ENCODE assay signal across 29 mouse cellular contexts in the genomic region with DNA sequence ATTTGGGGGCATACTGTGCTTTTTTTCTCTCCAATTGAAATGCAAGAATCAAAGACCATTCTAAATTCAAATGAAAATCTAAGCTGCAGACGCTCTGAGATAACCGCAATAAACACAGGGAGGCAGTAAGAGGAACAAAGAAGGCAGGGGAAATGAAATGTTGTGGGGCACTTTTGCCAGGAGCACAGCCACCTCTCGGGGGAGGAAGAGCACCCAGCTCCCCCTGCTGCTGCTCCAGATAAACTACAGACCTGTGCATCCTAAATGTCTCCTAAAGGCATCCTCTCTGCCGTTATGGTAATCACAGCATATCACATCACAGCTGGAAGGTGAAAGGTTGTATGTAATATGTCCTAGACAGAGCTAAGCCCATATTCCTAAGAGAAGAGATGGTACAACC.
DNase-seq lines count a peak whose midpoint lies in the region; ATAC-seq and TF ChIP-seq lines count a peak whose summit lies in the region.
"Had no signal": no experiment of that assay in that cellular context is flagged by ENCODE, and none has a peak within 500 bp of the region (broad histone marks: within the 10 kb centered on the region; RNA-seq: fewer than 3 reads in every experiment).

No protein-coding gene starts in this region.

- no peaks in the 10 kb centered on the region for H3K27me3 ChIP-seq in hindbrain, postnatal 0 days (ENCODE audit: insufficient read depth, low read length)
- H3K27me3 ChIP-seq in hindbrain, embryonic 11.5 days (ENCODE audit: control insufficient read depth, insufficient read depth, low read length) = no peaks in the 10 kb centered on the region
- H3K27me3 ChIP-seq in E14TG2a.4 (ENCODE audit: insufficient read depth, low read length) = no peaks in the 10 kb centered on the region
- H3K27me3 ChIP-seq: kidney, embryonic 15.5 days; limb, embryonic 15.5 days; liver, embryonic 13.5 days had no signal

- no peak for ATAC-seq in hindbrain, postnatal 0 days
- no peak for ATAC-seq in hindbrain, embryonic 11.5 days (ENCODE audit: low FRiP score)
- ATAC-seq in common myeloid progenitor, adult 5-6 weeks (replicated peaks; ENCODE audit: low read depth, poor library complexity, severe bottlenecking) = 0 out of 2 replicates have a peak, but pooled peaks have one; percentile 52

- H3K9ac ChIP-seq in hindbrain, postnatal 0 days (replicated peaks; ENCODE audit: low read length) = no peak overlapping the region
- H3K9ac ChIP-seq in hindbrain, embryonic 11.5 days (ENCODE audit: low read depth, low read length) = no peak overlapping the region
- H3K9ac ChIP-seq: hindbrain, embryonic 14.5 days; kidney, embryonic 15.5 days; limb, embryonic 15.5 days; liver, embryonic 13.5 days had no signal

- TF ChIP-seq CTCF in hindbrain, postnatal 0 days (IDR thresholded peaks at IDR 0.05; ENCODE audit: low read depth) = peak; percentile 16; the same call in 1 of the 2 replicates
- 0 out of 2 replicates have a peak, but pooled peaks have one; percentile 11 for TF ChIP-seq CTCF in E14TG2a.4 (conservative IDR thresholded peaks at IDR 0.05; ENCODE audit: low read length)

- H3K27ac ChIP-seq in hindbrain, postnatal 0 days = no peak overlapping the region
- H3K27ac ChIP-seq in hindbrain, embryonic 11.5 days (ENCODE audit: low read depth, low read length) = no peak overlapping the region
- H3K27ac ChIP-seq: gastrocnemius, adult 2 months; hindbrain, embryonic 14.5 days; kidney, embryonic 15.5 days; limb, embryonic 15.5 days; liver, embryonic 13.5 days had no signal

- no peak for DNase-seq in hindbrain, postnatal 0 days (ENCODE audit: low spot score)
- no peak for DNase-seq in hindbrain, embryonic 11.5 days (ENCODE audit: low spot score)
- peak; percentile 29 for DNase-seq in ES-CJ7 (ENCODE audit: low read depth, low spot score)
- DNase-seq in heart, postnatal 36 days = no peak
- no peak for DNase-seq in urinary bladder, postnatal 10 days (ENCODE audit: low spot score)
- DNase-seq: adrenal gland, postnatal 25 days; B cell, adult 2 months; cerebellum, adult 18-20 months; cerebellum, postnatal 10 days; gastrocnemius, adult 2 months; gastrocnemius, postnatal 36 days; heart, adult 18-20 months; heart, postnatal 4 days; kidney, adult 18-20 months; kidney, postnatal 25 days; left cerebral cortex, postnatal 4 days; liver, embryonic 13.5 days; lung, adult 18-20 months; lung, postnatal 14 days; midbrain, embryonic 14.5 days; right cerebral cortex, adult 18-20 months; spleen, adult 18-20 months; thymus, postnatal 36 days had no signal

- no peak overlapping the region for H3K4me3 ChIP-seq in hindbrain, postnatal 0 days (ENCODE audit: low read length)
- H3K4me3 ChIP-seq in hindbrain, embryonic 11.5 days (ENCODE audit: low read depth, low read length) = no peak overlapping the region
- H3K4me3 ChIP-seq in E14TG2a.4 (replicated peaks; ENCODE audit: low read length) = no peak overlapping the region
- H3K4me3 ChIP-seq: gastrocnemius, adult 2 months; kidney, embryonic 15.5 days; limb, embryonic 15.5 days; liver, embryonic 13.5 days had no signal

- 40% methylated on average over 4 of the region's 4 CpGs for WGBS in hindbrain, postnatal 0 days
- WGBS in hindbrain, embryonic 11.5 days = 65% methylated on average over 4 of the region's 4 CpGs

- H3K4me2 ChIP-seq in hindbrain, postnatal 0 days (ENCODE audit: low read depth, low read length) = no peak overlapping the region
- no peak overlapping the region for H3K4me2 ChIP-seq in hindbrain, embryonic 11.5 days (replicated peaks; ENCODE audit: low read depth, low read length)
- H3K4me2 ChIP-seq: heart, embryonic 11.5 days; hindbrain, embryonic 14.5 days; kidney, embryonic 15.5 days; limb, embryonic 15.5 days; liver, embryonic 13.5 days had no signal

- intact Hi-C loops in heart, postnatal 36 days (cut with DNase I) = no loop called here

- no peaks in the 10 kb centered on the region for H3K36me3 ChIP-seq in hindbrain, postnatal 0 days (ENCODE audit: insufficient read depth, low read length)
- H3K36me3 ChIP-seq in hindbrain, embryonic 11.5 days (ENCODE audit: control insufficient read depth, insufficient read depth, low read length) = no peaks in the 10 kb centered on the region
- H3K36me3 ChIP-seq in E14TG2a.4 (ENCODE audit: insufficient read depth, low read length) = no peaks in the 10 kb centered on the region
- H3K36me3 ChIP-seq: limb, embryonic 15.5 days; liver, embryonic 13.5 days had no signal

- no peaks in the 10 kb centered on the region for H3K4me1 ChIP-seq in hindbrain, postnatal 0 days (ENCODE audit: insufficient read depth, low read length)
- H3K4me1 ChIP-seq in hindbrain, embryonic 11.5 days (replicated peaks; ENCODE audit: control insufficient read depth, insufficient read depth, low read length) = no peaks in the 10 kb centered on the region
- no peaks in the 10 kb centered on the region for H3K4me1 ChIP-seq in E14TG2a.4 (replicated peaks; ENCODE audit: low read depth, low read length)
- H3K4me1 ChIP-seq: kidney, embryonic 15.5 days; limb, embryonic 15.5 days; liver, embryonic 13.5 days had no signal

- H3K9me3 ChIP-seq in hindbrain, postnatal 0 days (ENCODE audit: low read length) = no peaks in the 10 kb centered on the region
- no peaks in the 10 kb centered on the region for H3K9me3 ChIP-seq in hindbrain, embryonic 11.5 days (ENCODE audit: control insufficient read depth, low read length)
- no peaks in the 10 kb centered on the region for H3K9me3 ChIP-seq in E14TG2a.4 (ENCODE audit: low read length)
- H3K9me3 ChIP-seq: kidney, embryonic 15.5 days; limb, embryonic 15.5 days; liver, embryonic 13.5 days had no signal
